Mouse (Mus musculus) Muller cell, postnatal 12 days (primary cell): ENCODE results near the gene Gtf3c3.

Experiments
- DNase-seq: peaks from one replicate; pipeline ENCODE4 v3.0.0-alpha.2; 2015; ENCODE audit errors: inconsistent ontology term

Gene Gtf3c3

DNA sequence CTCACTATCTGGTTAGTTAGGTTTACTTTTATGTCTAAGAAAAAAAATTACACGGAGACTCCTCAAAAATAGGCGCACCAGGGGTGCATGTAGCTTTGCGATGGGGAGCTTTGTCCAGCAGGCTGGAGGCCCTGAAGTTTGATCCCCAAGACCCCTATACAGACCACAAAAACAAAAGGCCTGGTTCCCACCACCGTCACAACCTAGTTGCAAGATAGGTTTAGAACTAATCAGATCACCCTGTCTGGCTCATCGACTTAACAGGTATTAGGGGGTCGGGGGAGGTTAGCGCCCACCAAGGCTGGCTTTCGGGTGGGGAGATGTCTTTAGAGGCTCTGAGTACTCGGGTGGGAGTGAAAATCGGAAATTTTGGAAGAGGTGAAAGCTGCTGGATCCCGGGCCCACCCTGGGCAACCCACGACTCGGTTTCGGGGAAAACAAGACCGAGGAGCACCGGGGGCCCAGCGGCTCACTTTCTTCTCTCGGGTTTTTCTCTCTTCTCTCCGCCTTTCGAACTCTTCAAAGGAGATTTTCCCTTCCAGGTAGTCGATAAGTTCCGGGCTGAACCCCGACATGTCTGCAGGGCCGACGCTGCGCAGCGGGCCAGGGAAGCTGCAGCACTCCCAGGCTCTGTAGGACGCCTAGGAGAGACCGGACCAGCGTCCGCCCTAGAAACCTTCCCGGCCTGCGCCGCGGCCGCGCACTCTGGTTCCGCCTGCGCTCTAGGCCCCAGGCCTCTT is at the start of gene Gtf3c3:
Gene Gtf3c3 (minus strand): TSS at position 632 of the 740 bp plus-strand sequence.
- peak; percentile 90 for DNase-seq

DNA sequence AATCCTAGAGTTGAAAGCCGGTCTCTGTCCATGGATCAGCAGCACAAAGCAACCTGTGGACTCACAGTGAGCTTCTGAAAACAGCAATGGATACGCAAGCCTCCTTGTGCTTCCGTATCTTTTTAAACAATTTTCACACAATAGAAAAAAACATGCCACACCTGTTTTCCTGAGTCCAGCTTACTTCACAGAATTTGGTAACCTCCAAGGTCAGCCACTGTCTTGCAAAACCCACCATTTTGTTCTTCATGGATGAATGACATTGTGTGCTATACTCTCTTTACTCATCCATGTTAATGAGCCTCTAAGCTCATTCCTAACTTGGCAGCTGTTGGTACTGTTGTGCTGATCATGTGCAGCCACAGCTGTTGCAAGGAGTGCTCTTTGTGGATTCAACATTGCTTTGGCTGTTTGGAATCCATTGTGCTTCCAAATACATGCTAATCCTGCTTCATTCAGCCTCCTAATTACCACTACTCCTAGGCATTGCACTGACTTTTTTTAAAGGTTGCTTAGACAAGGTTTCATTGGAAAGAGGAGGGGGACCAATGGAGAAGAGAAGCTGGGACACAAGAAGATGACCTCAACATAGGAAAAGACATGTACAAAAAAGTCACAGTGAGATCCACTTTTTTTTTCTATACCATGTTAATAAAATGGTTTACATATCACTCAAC is 46.1 kb upstream of the Gtf3c3 start:
- no peak for DNase-seq

DNA sequence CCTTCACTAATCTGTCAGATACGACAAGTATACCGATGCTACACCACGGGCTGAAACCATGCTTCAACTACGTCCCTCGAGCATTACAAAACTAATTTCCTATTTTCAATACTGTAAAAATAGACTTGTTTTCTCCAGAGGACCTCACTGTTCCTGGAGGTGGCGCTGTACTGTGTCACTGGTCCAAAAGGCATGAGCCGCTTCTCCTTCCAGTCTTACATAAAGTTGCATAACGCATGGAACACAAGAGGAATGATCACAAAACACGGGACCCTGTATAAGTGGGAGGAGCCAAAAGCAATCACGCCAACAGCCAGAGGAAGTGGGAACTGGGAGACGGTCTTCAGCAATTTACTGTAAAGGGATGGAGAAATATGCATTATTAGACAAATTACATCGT is 41.7 kb upstream of the Gtf3c3 start:
- no peak for DNase-seq

DNA sequence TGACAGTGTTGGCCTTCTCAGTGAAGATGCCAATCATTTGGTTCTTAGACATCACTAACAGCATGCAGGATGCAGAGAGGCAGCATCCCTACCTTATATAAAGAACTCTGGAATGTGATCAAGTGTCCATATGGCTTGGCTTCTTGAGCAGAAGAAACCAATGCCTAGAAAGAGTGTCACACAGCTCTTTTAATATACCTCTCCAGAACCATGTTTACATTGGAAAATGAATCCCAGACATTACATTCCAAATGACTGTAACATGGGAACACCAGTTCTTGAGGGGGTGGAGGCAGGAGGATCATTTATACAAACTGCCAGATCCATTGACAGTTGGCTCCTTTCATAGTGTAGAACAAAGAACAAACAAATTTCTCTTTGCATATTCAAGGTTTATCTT is 29.9 kb upstream of the Gtf3c3 start:
- no peak for DNase-seq

DNA sequence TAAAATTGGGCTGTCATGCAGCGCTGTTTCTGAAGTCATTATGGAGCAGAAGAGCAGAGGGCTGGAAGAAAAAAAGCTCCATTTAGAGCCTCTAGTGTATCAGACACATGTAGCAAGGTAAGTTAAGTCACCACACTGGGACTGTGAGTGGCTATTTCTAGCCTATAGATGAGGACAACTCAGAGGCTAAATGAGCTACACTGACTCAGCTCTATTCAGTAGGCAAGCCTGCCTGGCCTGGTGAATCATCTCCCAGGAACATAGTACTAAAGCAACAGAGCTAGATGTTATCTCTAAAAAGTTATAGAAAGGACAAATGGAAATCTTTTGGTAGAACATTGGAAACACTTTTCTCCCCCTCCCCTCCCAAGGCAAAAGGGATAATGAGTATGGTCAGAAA is 28.6 kb upstream of the Gtf3c3 start:
- no peak for DNase-seq

DNA sequence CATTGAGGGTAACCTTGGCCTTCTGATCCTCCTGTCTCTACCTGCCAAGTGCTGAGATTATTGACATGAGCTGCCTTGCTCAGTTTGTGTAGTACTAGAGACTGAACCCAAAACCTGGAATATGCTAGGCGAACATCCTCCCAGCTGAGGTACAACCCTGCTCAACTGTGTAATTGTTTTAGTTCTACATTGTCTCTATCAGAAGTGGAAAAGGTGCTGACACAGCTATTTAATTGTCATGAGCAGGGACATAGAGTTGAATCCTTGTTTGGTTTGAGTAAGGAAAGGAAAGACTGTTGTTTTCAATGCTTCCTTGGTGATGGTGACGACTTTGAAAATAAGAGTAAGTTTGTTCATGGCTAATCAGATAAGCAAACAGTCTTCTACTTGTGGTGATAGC is 13.3 kb upstream of the Gtf3c3 start:
- DNase-seq = no peak

DNA sequence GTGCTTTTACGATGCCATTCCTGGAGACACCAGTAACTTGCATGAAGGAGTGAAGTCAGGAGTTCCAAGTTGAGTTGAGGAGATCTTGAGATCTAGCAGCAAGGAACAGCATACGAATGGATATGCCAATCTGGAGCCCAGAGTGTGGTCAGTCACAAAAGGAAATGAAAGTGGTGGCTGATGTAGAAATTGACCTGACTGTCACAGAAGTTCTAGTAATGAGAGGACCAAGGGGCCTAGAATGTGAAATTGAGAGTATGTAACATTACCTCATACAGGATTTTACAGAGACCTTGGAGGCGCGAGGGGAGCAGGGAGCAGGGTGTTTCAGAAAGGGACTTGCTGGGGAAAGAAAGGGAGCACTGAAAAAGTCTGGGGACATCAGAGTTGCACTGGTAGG is 10.1 kb upstream of the Gtf3c3 start:
- DNase-seq = no peak

DNA sequence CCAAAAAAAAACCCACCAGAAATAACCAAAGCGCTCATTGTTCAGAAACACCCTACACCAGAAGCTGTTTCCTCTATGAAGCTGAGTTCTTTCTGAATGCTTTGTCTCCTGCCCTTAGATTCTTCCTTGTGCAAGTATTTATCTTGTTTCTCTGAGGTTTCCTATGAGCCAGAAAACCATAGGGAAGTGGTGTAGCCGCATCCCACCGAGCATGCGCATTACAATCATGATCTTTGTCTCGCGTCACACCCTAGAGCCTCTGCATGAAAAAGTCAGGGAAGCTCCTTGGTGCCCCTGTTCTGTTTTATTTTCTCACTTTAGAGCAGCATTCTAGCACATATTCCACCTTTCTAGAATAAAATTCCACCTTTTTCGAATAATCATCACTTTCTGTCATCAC is 4.9 kb upstream of the Gtf3c3 start:
- no peak for DNase-seq

DNA sequence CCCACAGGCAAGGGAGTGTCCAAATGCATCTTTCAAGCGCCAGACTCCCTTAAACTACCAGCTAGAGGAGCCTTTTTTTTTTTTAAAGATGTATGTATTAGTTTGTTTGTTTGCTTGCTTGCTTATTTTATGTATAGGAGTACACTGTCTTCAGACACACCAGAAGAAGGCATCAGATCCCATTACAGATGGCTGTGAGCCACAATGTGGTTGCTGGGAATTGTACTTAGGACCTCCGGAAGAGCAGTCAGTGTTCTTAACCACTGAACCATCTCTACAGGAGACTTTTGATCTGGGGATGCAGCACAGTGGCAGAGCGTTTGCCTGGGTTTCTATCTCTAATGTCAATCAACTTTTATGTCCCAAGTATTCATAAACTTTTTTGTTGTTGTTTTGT is 307 bp upstream of the Gtf3c3 start:
- no peak for DNase-seq

DNA sequence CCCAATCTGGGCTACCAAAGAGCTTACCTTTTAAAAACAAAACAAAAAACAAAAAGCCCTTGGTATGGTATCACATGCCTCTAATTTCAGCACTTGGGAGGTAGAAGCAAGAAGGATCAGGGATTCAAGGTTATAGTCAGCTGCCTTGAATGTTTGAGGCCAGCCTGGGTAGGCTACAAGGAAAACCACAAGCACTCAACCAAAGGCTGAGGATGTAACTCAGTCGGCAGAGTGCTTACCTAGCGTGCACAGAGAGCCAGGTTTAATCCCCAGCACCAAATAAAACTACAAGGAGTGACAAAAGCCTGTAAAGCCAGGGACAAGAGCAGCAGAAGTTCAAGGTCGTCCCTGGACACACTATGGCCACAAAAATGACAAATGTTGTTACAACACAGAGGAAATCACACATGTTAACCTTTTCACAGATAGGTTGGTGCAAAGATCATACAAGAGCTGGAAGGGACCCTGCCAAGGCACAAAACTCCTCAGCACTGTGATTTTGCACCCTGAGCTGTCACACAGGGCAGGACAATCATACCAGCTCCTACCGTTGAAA is 16.5 kb downstream of the Gtf3c3 start:
- DNase-seq = no peak

DNA sequence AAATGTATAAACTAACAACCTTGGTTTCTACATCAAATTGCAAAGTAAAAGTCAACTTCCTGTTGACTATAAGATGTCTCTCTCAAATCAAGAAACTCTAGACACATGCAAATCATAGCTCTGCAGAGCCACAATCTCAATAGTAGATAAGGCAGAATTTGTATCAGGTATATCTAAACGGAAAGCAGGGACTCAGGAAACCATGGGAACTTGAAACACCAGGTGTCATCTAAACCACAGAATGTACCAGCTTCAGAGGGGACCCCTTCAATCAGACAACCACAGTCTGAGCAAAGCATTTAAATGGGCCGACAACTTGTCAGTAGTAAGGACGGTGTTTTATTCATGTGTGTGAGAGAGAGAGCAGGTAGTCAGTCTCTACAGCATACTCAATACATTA is 17.1 kb downstream of the Gtf3c3 start:
- no peak for DNase-seq

DNA sequence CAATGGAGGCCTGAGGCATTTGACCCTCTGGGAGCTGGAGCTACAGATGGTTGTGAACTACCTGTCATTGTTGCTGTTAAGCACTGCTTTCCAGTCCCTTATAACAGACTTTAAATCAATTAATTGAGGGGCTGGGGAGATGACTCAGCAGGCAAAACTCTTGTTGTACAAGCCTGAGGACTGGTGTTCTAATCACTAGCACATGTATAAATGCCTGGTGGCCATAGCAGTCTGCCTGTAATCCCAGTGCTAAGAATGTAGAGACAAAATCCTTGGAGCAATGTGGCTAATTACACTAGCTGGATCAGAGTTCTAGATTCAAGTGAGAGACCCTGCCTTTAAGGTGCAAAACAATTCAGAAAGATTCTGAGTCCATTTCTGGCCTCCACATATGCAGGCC is 36.0 kb downstream of the Gtf3c3 start:
- no peak for DNase-seq

DNA sequence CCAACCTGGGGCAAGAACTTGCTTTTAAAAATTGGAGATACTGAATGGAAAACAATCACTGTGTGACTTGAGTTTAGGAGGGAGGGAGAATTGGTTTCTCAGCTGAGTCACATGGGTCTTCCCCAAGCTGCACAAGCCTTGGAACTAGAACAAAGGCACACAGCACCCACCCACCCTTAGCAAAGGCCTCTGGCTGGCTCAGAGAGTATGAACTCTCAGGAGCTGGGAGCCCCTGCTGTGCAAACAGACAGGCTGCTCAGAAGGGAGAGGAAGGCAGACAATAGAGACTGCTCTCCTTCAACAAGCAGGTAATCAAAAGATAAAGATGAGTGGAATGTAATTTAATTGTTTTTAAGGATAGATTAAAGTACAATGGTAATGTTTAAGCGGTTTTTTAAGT is 54.5 kb downstream of the Gtf3c3 start:
- no peak for DNase-seq

DNA sequence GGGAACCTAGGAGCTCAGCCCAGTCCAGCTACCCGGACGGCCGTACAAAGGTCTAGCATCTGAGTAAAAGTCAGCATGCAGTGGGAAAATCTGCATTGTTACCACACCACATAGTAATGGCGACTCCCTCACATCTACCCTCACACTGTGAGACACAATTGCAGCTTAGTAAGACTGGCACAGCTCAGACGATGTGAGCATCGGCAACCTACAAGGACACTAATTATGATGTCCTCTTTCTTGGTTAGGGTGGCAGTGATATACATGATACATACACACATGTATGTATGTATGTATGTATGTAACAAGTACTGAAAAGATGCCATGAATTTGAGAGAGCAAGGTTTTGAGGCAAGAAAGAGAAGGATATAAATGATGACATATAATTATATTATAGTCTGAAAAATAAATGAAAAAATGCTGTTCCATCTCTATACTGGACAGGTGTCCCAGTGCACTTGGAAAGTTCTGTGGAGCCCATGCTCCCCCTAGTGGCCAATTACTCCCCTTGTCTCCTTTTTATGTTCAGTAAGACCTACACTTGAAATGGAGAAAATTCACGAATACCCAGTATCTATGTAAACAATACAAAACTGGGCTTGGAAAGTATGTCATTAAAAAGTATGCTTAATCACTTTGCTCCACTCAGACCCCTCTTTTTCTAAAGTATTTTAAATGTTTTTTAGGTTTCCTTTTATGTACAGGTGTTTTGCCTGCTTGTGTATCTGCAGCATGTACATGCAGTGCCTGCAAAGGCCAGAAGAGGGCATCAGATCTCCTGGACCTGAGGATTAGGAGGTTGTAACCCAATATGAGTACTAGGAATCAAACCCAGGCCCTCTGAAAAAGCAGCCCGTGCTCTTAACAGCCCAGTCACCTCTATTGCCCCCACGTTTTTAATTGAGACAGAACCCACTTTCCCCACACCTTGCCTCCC is 57.5 kb downstream of the Gtf3c3 start:
- DNase-seq = peak; percentile 25

DNA sequence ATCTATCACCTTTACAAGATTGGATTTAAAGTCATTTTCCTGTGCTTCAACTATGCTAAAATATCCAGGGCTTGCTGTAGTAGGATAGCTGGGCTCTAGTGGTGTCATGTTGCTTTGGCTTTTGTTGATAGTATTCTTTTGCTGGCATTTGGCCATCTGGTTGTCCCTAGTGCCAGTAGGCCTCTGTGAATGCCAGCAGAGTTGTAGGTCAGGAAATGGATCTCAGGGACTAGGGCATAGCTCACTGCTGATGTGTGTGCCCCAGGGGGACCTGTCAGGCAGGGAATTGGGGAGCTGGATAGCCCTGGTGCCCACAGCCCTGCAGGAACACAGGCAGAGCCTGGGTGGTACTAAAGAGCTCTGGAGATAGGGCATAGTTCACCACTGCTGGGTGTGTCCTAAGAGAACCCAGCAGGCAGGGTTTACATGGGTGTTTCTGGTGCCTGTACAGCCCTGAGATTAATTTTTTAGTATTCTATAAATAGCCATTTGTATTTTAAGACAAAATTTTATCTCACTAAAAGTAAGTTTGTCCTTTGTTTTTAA is 61.2 kb downstream of the Gtf3c3 start:
- DNase-seq = no peak

DNA sequence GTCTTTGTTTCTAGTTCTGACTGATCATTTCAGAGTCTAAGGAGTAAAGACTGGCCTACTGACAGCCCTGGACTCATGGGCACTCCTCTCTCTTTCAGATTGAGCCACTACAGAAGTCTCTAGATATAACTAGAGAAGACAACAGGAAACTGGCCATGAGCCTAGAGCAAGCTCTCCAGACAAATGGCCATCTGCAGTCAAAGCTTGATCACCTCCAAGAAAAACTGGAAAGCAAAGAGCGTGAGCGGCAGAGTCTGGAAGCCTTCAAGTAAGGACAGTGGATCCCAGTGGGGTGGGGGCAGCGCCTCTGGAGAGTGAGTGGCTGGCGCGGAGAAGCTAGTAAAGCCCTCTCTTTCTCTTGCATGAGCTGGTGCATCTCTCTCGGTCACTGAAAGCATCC is 82.2 kb downstream of the Gtf3c3 start:
- no peak for DNase-seq

DNA sequence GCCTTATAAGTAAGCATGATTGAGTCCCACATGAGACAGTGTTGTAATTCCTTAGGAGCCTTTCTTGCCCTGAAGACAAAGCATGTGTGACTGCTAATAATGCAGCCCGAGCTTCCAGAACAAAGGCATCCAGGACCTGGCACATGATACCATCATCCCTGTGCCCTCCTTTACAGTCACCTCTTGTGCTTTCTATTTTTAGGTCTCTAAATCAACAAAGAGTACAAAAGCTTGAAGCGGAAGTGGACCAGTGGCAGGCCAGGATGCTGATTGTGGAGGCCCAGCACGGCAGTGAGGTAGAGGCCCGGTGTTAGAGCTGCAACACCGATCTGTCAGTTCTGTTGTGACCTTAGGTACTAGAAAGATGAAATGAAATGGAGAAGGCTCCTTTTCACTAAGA is 83.3 kb downstream of the Gtf3c3 start:
- DNase-seq = no peak

DNA sequence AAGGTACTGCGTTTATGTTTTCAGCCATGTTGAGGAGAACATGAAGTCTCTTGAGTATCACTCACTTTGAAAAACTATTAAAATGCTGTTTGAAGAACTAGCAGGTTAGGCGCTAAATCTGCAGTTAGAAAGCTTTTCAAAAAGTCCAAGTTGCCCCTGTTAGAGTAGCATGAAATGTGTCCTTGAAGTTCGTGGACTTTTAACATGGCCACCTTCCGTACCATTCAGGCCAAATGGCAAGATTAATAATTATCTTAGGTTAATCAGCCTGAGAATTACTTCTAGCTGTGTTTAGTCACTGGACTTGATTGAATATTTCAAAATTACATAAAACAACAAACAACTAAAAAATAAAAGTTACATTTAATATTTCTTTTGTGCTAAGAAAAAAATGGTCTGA is 84.0 kb downstream of the Gtf3c3 start:
- no peak for DNase-seq
